In the genomic region with DNA sequence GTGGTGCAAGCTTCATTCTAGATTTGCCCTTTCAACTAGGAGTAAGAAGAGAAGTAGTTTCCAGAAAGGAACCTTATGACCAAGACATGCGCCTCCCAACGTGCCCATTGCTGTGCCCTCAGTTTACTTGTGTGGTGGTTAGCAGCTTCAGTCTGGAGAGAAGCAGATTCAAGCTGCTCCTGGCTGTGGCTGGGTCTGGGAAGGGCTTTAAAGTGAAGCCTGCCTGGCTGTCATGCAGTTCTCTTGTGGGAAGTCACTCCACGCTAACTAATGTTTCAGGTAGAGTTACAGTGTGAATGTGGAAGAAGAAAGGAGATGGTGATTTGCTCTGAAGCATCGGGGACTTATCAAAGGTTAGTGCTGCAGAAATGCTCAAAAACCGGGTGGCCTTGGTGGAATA, we compare ENCODE assay signal across 40 mouse cellular contexts. TPM values are rescaled to one million over a fixed set of nuclear protein-coding genes. Genes with fewer than 3 reads are reported as not detected.
"Had no signal": no experiment of that assay in that cellular context is flagged by ENCODE, and none has a peak within 500 bp of the region (broad histone marks: within the 10 kb centered on the region; RNA-seq: fewer than 3 reads in every experiment).

No protein-coding gene starts in this region.

- DNase-seq: heart, postnatal 10 days; heart, postnatal 14 days; heart, postnatal 36 days; kidney, adult 11 months; kidney, adult 18-20 months; kidney, adult 2 months; kidney, adult 8-10 months; kidney, adult 9 months; kidney, postnatal 10 days; kidney, postnatal 14 days; kidney, postnatal 25 days; kidney, postnatal 36 days; kidney, postnatal 4 days; layer of hippocampus, adult 9-11 months; layer of hippocampus, postnatal 36 days had no signal

- ATAC-seq: hindbrain, embryonic 16.5 days; hindbrain, postnatal 0 days; inflammation-experienced regulatory T-cells, adult 6 months; intestine, embryonic 15.5 days; intestine, embryonic 16.5 days; intestine, postnatal 0 days had no signal

- H3K9me3 ChIP-seq: heart, embryonic 10.5 days; heart, embryonic 12.5 days; heart, embryonic 13.5 days; heart, embryonic 15.5 days; hindbrain, embryonic 10.5 days; hindbrain, embryonic 12.5 days; hindbrain, embryonic 13.5 days; hindbrain, embryonic 15.5 days; intestine, embryonic 15.5 days; kidney, embryonic 15.5 days had no signal

- H3K27me3 ChIP-seq: heart, embryonic 12.5 days; heart, embryonic 13.5 days; heart, embryonic 15.5 days; hindbrain, embryonic 12.5 days; hindbrain, embryonic 13.5 days; hindbrain, embryonic 15.5 days; intestine, embryonic 15.5 days; kidney, embryonic 15.5 days had no signal

- H3K9ac ChIP-seq: heart, embryonic 12.5 days; heart, embryonic 13.5 days; heart, embryonic 15.5 days; hindbrain, embryonic 12.5 days; hindbrain, embryonic 13.5 days; hindbrain, embryonic 14.5 days; hindbrain, embryonic 15.5 days; intestine, embryonic 15.5 days; kidney, embryonic 15.5 days had no signal

- H3K4me1 ChIP-seq: heart, embryonic 10.5 days; heart, embryonic 12.5 days; heart, embryonic 13.5 days; heart, embryonic 15.5 days; hindbrain, embryonic 10.5 days; hindbrain, embryonic 12.5 days; hindbrain, embryonic 13.5 days; hindbrain, embryonic 15.5 days; intestine, embryonic 15.5 days; kidney, embryonic 15.5 days had no signal

- H3K4me3 ChIP-seq: heart, embryonic 10.5 days; heart, embryonic 12.5 days; heart, embryonic 13.5 days; heart, embryonic 15.5 days; hindbrain, embryonic 10.5 days; hindbrain, embryonic 12.5 days; hindbrain, embryonic 13.5 days; hindbrain, embryonic 15.5 days; intestine, embryonic 15.5 days; kidney, embryonic 15.5 days; layer of hippocampus, adult 2 months had no signal

- H3K4me2 ChIP-seq: heart, embryonic 11.5 days; heart, embryonic 12.5 days; heart, embryonic 13.5 days; heart, embryonic 15.5 days; hindbrain, embryonic 12.5 days; hindbrain, embryonic 13.5 days; hindbrain, embryonic 14.5 days; hindbrain, embryonic 15.5 days; intestine, embryonic 15.5 days; kidney, embryonic 15.5 days had no signal

- H3K27ac ChIP-seq: heart, embryonic 10.5 days; heart, embryonic 13.5 days; heart, embryonic 15.5 days; hindbrain, embryonic 10.5 days; hindbrain, embryonic 12.5 days; hindbrain, embryonic 13.5 days; hindbrain, embryonic 14.5 days; hindbrain, embryonic 15.5 days; hindbrain, postnatal 0 days; intestine, embryonic 15.5 days; kidney, embryonic 15.5 days; kidney, postnatal 0 days; layer of hippocampus, adult 2 months had no signal

RNA-seq across cellular contexts. Expression of a gene that starts 32.1 kb away (rescaled TPM):
- total RNA-seq: hematopoietic stem cell, adult 5-6 weeks; hindbrain, postnatal 0 days; layer of hippocampus, adult 8-10 months; layer of hippocampus, postnatal 14 days; layer of hippocampus, postnatal 25 days; layer of hippocampus, postnatal 36 days had no signal
- polyA plus RNA-seq: heart, embryonic 12.5 days; heart, embryonic 13.5 days; heart, embryonic 14.5 days; hindbrain, embryonic 10.5 days; hindbrain, embryonic 11.5 days; hindbrain, embryonic 12.5 days; hindbrain, embryonic 13.5 days; hindbrain, embryonic 14.5 days; hindbrain, embryonic 15.5 days; hindbrain, embryonic 16.5 days had no signal
